Mouse (Mus musculus): ENCODE results near the gene Hivep2. TPM values are rescaled to one million over a fixed set of nuclear protein-coding genes. Genes with fewer than 3 reads are reported as not detected.

Gene Hivep2
- polyA plus RNA-seq, 1 experiment from 2014 or later = 1.2 TPM

DNA sequence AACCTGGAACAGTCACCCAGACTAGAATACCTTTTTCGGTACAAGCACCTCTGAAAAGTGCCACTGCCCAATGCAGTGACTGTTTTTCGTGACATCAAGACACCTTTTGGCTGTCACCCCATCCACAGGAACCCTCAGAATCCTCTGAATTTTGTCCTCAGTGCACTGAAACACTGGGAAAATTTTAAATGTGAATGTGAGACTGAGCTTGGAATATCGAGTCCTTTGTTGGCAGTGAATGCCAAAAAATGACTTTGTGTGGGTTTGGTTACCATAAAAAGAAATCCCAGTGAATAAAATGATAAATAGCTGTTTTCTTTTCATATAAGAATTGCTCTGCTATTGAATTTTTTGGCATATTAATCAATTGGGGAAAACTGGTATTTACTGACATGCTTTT lies 154.6 kb downstream of the Hivep2 start:
- no peak overlapping the region for H3K4me3 ChIP-seq
- no peaks in the 10 kb centered on the region for H3K4me1 ChIP-seq
- no peak for DNase-seq (ENCODE audit: low spot score)
- 88% methylated on average over 3 of the region's 3 CpGs for WGBS
- no peaks in the 10 kb centered on the region for H3K36me3 ChIP-seq
- no peaks in the 10 kb centered on the region for H3K27me3 ChIP-seq (ENCODE audit: low read depth, poor library complexity, severe bottlenecking)
- no peaks in the 10 kb centered on the region for H3K9me3 ChIP-seq (replicated peaks)
- H3K27ac ChIP-seq (replicated peaks) = no peak overlapping the region

DNA sequence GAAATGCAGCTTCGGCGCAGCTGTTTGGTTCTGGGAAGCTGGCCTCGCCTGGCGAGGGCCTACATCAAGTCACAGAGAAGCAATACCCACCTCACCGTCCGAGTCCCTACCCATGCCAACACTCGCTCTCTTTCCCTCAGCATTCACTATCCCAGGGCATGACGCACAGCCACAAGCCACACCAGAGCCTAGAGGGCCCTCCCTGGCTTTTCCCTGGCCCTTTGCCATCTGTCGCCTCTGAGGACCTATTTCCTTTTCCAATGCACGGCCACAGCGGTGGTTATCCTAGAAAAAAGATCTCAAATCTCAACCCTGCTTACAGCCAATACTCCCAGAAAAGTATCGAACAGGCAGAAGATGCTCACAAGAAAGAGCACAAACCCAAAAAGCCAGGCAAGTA lies 162.0 kb downstream of the Hivep2 start:
- no peaks in the 10 kb centered on the region for H3K4me1 ChIP-seq
- 93% methylated on average over 12 of the region's 12 CpGs for WGBS
- H3K9me3 ChIP-seq (replicated peaks) = no peaks in the 10 kb centered on the region

DNA sequence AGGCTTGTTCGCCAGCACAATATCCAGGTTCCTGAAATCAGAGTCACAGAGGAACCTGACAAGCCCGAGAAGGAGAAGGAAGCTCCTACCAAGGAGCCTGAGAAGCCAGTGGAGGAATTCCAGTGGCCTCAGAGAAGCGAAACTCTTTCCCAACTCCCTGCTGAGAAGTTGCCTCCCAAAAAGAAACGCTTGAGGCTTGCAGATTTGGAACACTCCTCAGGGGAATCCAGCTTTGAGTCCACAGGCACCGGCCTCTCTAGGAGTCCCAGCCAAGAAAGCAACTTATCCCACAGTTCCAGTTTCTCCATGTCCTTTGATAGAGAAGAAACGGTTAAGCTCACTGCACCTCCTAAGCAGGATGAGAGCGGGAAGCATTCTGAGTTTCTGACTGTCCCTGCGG lies 164.4 kb downstream of the Hivep2 start:
- no peak overlapping the region for H3K27ac ChIP-seq (replicated peaks)
- H3K27me3 ChIP-seq (ENCODE audit: low read depth, poor library complexity, severe bottlenecking) = no peaks in the 10 kb centered on the region
- no peaks in the 10 kb centered on the region for H3K4me1 ChIP-seq
- 74% methylated on average over 8 of the region's 8 CpGs for WGBS
- H3K9me3 ChIP-seq (replicated peaks) = no peaks in the 10 kb centered on the region
- no peak for DNase-seq (ENCODE audit: low spot score)
- peaks cover 14% of the 10 kb centered on the region; the same call in 1 of the 2 replicates for H3K36me3 ChIP-seq
- H3K4me3 ChIP-seq = no peak overlapping the region

More for the DNA sequence above, 162.0 kb downstream of the Hivep2 start:
- H3K36me3 ChIP-seq = peaks cover 14% of the 10 kb centered on the region; the same call in 1 of the 2 replicates
- H3K27me3 ChIP-seq (ENCODE audit: low read depth, poor library complexity, severe bottlenecking) = no peaks in the 10 kb centered on the region
- no peak for DNase-seq (ENCODE audit: low spot score)
- no peak overlapping the region for H3K4me3 ChIP-seq
- H3K27ac ChIP-seq (replicated peaks) = no peak overlapping the region

DNA sequence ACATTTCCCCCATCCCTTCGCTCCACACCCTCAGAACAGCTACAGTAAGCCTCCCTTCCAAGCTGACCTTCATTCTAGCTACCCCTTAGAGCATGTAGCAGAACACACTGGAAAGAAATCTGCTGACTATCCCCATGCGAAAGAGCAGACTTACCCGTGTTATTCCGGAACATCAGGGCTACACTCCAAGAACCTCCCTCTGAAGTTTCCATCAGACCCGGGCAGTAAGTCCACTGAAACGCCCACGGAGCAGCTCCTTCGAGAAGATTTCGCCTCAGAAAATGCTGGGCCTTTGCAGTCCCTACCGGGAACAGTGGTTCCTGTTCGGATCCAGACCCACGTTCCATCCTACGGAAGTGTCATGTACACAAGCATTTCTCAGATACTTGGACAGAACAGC lies 165.4 kb downstream of the Hivep2 start:
- Histone ChIP-seq H3K9me3 (replicated peaks) (no peaks in the 10 kb centered on the region), H3K27ac (replicated peaks) (no peak overlapping the region), H3K4me1 (no peaks in the 10 kb centered on the region), H3K4me3 (no peak overlapping the region), H3K36me3 (peaks cover 14% of the 10 kb centered on the region; the same call in 1 of the 2 replicates), H3K27me3 (ENCODE audit: low read depth, poor library complexity, severe bottlenecking) (no peaks in the 10 kb centered on the region)
- no peak for DNase-seq (ENCODE audit: low spot score)
- 96% methylated on average over 13 of the region's 13 CpGs for WGBS

DNA sequence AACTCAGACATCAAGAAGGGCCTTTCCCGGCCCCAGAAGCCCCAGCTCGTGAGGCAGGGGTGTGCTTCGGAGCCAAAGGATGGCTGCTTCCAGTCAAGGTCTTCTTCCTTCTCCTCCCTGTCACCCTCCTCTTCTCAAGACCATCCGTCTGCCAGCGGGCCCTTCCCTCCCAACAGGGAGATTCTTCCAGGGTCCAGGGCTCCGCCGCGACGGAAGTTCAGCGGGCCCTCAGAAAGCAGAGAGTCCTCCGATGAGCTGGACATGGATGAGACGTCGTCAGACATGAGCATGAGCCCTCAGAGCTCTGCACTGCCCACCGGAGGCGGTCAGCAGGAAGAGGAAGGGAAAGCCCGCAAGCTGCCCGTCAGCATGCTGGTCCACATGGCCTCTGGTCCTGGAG lies 166.2 kb downstream of the Hivep2 start:
- Histone ChIP-seq H3K4me1 (no peaks in the 10 kb centered on the region), H3K27me3 (ENCODE audit: low read depth, poor library complexity, severe bottlenecking) (no peaks in the 10 kb centered on the region), H3K4me3 (no peak overlapping the region), H3K36me3 (peaks cover 14% of the 10 kb centered on the region; the same call in 1 of the 2 replicates), H3K27ac (replicated peaks) (no peak overlapping the region), H3K9me3 (replicated peaks) (no peaks in the 10 kb centered on the region)
- DNase-seq (ENCODE audit: low spot score) = no peak
- 92% methylated on average over 17 of the region's 17 CpGs for WGBS

DNA sequence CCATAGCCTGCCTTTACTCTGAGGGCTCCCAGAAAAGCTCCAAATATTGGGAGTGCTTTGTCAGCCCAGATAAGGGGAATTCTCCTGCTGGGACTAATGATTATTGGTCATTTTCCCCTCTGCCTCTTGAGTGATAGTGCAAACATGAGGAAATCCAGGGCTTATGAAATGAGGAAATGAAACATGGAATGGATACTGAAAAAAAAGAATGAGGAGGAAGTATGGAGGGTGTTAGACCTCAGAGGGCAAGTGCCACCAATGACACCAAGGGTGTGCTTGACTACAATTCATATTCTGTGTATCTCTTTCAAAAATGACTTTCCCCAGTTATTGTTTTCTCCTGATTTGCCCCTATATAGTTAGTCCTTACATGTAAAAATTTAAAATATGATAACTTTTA lies 167.1 kb downstream of the Hivep2 start:
- Histone ChIP-seq H3K9me3 (replicated peaks) (no peaks in the 10 kb centered on the region), H3K27me3 (ENCODE audit: low read depth, poor library complexity, severe bottlenecking) (no peaks in the 10 kb centered on the region), H3K4me3 (no peak overlapping the region), H3K36me3 (peaks cover 14% of the 10 kb centered on the region; the same call in 1 of the 2 replicates), H3K27ac (replicated peaks) (no peak overlapping the region), H3K4me1 (no peaks in the 10 kb centered on the region)
- DNase-seq (ENCODE audit: low spot score) = no peak

DNA sequence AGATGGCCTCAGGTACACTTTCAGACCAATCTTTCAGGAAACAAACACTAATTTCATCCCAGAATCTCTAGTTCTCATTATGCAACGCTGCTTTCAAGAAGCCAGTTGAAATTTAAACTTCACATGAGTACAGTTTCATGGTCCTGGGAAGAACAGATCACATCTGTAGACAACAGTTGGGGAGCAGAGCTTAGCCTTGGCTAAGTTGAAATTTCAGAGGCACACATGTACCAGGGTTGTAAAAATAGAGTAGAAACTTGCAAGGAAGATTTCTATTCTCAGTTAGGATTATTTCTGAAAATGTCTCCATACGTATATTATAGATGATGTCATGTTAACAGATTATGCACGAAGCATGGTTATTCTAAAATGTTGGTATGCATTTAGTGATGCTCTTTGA lies 172.8 kb downstream of the Hivep2 start:
- H3K9me3 ChIP-seq (replicated peaks) = no peaks in the 10 kb centered on the region
- 86% methylated on average over 3 of the region's 3 CpGs for WGBS
- H3K4me1 ChIP-seq = no peaks in the 10 kb centered on the region
- H3K27ac ChIP-seq (replicated peaks) = no peak overlapping the region
- H3K36me3 ChIP-seq = peaks cover 9% of the 10 kb centered on the region
- no peaks in the 10 kb centered on the region for H3K27me3 ChIP-seq (ENCODE audit: low read depth, poor library complexity, severe bottlenecking)
- no peak overlapping the region for H3K4me3 ChIP-seq
- DNase-seq (ENCODE audit: low spot score) = no peak

DNA sequence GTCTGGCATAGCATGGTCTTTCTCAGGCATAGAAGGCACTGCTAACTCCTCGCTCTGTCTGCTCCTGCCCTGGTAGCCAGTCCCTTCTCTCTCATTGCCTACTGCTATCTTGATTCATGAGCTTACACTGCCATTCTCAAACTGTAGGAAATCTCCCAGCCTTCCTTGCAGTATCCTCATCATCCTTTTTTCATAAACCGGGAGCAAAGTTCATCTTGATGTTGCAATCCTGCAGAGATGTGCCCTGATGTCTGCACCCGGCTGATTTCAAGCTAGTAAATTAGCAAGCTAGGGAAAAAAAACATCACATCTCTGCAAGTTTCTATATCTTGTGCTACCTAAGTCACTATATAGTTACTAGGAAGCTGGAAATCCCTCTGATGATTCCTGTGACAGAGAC lies 179.0 kb downstream of the Hivep2 start:
- Histone ChIP-seq H3K4me3 (no peak overlapping the region), H3K27me3 (ENCODE audit: low read depth, poor library complexity, severe bottlenecking) (no peaks in the 10 kb centered on the region), H3K9me3 (replicated peaks) (0 out of 2 replicates have a peak, but pooled peaks cover 6% of the 10 kb centered on the region), H3K36me3 (peaks cover 21% of the 10 kb centered on the region), H3K27ac (replicated peaks) (no peak overlapping the region), H3K4me1 (no peaks in the 10 kb centered on the region)
- WGBS = 89% methylated on average over 3 of the region's 3 CpGs
- no peak for DNase-seq (ENCODE audit: low spot score)

DNA sequence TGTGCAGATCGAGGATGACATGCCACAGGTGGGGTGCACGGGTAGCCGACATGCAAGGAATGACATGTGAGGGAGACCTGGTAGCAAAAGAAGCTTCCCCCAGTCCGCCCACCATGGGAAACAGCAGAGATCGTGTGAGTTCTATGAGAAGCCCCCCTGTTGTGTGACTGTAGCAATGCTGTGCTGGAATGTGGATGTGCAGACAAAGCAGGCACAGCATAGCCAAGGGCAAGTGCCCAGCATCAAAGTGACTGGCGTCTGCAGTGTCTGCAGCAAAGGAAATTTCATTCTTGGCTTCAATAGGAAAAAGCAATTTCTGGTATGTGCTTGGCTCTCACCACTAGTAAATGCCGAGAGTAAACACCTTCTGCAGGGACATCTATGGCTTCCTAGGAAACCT lies 199.0 kb downstream of the Hivep2 start:
- WGBS = 68% methylated on average over 7 of the region's 7 CpGs
- Histone ChIP-seq H3K27me3 (ENCODE audit: low read depth, poor library complexity, severe bottlenecking) (no peaks in the 10 kb centered on the region), H3K9me3 (replicated peaks) (no peaks in the 10 kb centered on the region), H3K4me3 (no peak overlapping the region), H3K27ac (replicated peaks) (no peak overlapping the region), H3K36me3 (no peaks in the 10 kb centered on the region), H3K4me1 (peaks cover 4% of the 10 kb centered on the region; the same call in 1 of the 2 replicates)
- no peak for DNase-seq (ENCODE audit: low spot score)

DNA sequence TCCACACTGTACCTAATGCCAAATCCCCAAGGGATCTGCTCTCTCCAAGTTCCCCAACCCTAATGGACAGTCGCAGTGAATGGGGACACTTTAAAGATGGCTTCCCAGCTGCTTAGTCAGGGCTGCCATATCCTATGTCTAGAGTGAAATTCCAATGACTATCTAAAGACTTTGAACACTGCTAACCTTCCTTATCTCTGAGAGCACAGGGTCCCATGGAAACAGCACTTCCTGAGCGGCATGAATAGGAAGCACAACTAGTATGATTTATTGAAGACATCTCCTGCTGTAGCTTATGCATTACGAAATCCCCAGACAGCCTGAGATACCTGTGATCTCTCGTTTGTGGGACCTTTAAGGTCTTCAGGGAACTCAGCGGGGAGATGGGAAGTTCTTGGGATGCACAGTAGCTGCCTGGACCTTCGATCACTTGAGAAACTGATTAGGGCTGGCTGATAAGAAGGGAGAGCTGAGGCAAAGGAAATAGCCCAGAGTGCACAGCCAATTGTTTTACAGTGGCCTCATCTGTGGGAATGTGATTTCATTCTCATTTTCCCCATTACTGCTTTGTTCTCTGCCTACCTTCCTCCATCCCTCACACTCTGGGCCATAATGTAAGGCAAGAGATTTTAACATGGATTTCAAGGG lies 202.4 kb downstream of the Hivep2 start:
- no peak for DNase-seq (ENCODE audit: low spot score)
- 81% methylated on average over 6 of the region's 6 CpGs for WGBS
- peaks cover 4% of the 10 kb centered on the region; the same call in 1 of the 2 replicates for H3K4me1 ChIP-seq
- H3K9me3 ChIP-seq (replicated peaks) = no peaks in the 10 kb centered on the region
- no peaks in the 10 kb centered on the region for H3K27me3 ChIP-seq (ENCODE audit: low read depth, poor library complexity, severe bottlenecking)
- H3K4me3 ChIP-seq = no peak overlapping the region
- H3K36me3 ChIP-seq = no peaks in the 10 kb centered on the region
- no peak overlapping the region for H3K27ac ChIP-seq (replicated peaks)

DNA sequence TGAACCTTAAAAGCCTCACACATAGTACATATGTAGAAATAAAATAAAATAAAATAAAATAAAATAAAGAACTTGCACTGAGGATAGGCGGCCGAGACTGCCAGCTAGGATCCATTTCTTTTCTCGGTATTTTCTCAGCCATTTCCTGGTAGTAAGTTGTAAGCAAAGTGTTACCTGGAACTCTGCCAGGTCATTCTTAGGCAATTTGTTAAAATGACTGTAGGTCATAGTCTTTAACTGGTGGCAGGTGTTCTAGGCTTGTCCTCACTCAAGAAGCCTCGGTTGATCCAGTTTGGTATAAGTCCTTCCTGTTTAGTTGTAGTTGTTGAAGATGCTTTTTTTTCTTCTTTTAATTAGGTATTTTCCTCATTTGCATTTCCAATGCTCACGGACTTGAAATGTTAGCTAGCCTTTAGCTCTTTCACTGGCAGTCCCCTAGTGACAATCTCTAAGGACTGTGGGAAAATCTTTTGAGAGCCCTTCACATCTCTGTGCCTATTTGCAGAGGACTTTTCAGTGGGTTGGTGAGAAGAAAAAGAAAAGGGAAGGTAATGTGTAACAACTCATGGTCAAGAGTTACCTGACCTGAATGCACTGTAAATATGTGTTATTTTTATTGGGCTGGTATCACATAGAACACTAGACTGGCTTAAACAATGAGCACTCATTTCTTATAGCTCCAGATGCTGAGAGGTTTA lies 203.1 kb downstream of the Hivep2 start:
- H3K9me3 ChIP-seq (replicated peaks) = no peaks in the 10 kb centered on the region
- 87% methylated on average over 5 of the region's 5 CpGs for WGBS
- DNase-seq (ENCODE audit: low spot score) = no peak
- no peaks in the 10 kb centered on the region for H3K27me3 ChIP-seq (ENCODE audit: low read depth, poor library complexity, severe bottlenecking)
- peaks cover 4% of the 10 kb centered on the region; the same call in 1 of the 2 replicates for H3K4me1 ChIP-seq
- no peak overlapping the region for H3K27ac ChIP-seq (replicated peaks)
- no peak overlapping the region for H3K4me3 ChIP-seq
- no peaks in the 10 kb centered on the region for H3K36me3 ChIP-seq

DNA sequence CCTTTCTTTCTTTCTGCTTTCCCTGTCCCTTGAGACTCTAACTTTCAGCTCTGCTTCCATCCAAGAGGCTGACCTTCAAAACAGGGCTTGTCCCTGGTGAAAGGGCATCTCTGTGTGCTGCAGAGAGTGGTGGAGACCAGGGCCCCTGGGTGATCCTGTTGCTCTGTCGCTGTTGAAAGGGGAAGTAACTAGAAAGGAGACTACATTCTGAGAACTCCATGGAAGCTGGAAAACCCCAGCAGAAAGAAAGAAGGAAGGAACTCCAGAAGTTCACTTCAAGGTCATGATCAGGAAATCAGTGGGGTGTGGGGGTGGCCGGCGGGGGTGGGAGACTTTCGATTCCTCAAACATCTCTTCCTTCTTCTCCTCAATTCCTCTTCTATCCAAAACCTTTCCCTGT lies 208.2 kb downstream of the Hivep2 start:
- no peak overlapping the region for H3K4me3 ChIP-seq
- no peak overlapping the region for H3K27ac ChIP-seq (replicated peaks)
- no peaks in the 10 kb centered on the region for H3K36me3 ChIP-seq
- WGBS = 76% methylated on average over 4 of the region's 4 CpGs
- no peak for DNase-seq (ENCODE audit: low spot score)
- H3K4me1 ChIP-seq = no peaks in the 10 kb centered on the region
- no peaks in the 10 kb centered on the region for H3K27me3 ChIP-seq (ENCODE audit: low read depth, poor library complexity, severe bottlenecking)
- no peaks in the 10 kb centered on the region for H3K9me3 ChIP-seq (replicated peaks)
